Mouse (Mus musculus) MEL (cell line): Measurements from ENCODE around the gene Rasl10a. TPM values are rescaled to one million over a fixed set of nuclear protein-coding genes. Genes with fewer than 3 reads are reported as not detected.
A peak's percentile ranks its signal among the peaks of the same experiment; 100 is the strongest.

Experiments used
- DNase-seq: peaks from one replicate; pipeline ENCODE4 v3.0.0; 2011; ENCODE audit warnings: low read depth, low spot score
- H3K27ac ChIP-seq: 2 replicates; pipeline ENCODE4 v1.5.1; 2012; ENCODE audit warnings: low read depth, mild to moderate bottlenecking, control low read depth, low read length, moderate library complexity; ENCODE audit not compliant: control insufficient read depth
- H3K27me3 ChIP-seq, 2 experiments: fragments of 150-350 bp in 1 of 2; sonication (generic) in 1 of 2; 2 replicates each; pipeline ENCODE4 v1.6.1; 2012; ENCODE audit warnings: low read length in 2 of 2, mild to moderate bottlenecking in 2 of 2, improper control_type of control experiment in 1 of 2, moderate library complexity in 1 of 2; ENCODE audit not compliant: insufficient read depth in 2 of 2, control insufficient read depth in 1 of 2
- H3K36me3 ChIP-seq, 2 experiments: 2 replicates each; pipeline ENCODE4 v1.6.1; 2012 to 2014; ENCODE audit warnings: low read length in 2 of 2, improper control_type of control experiment in 1 of 2, inconsistent platforms in 1 of 2, mild to moderate bottlenecking in 1 of 2; ENCODE audit not compliant: insufficient read depth in 2 of 2, control insufficient read depth in 1 of 2
- H3K4me1 ChIP-seq, 2 experiments: fragments of 150-350 bp in 1 of 2; sonication (generic) in 1 of 2; 2 replicates each; pipeline ENCODE4 v1.6.1; 2012; ENCODE audit warnings: low read length in 2 of 2, improper control_type of control experiment in 1 of 2, mild to moderate bottlenecking in 1 of 2; ENCODE audit not compliant: insufficient read depth in 2 of 2, control insufficient read depth in 1 of 2
- H3K4me3 ChIP-seq, 2 experiments: fragments of 150-350 bp in 1 of 2; sonication (generic) in 1 of 2; 2 replicates each; pipeline ENCODE4 v1.5.1; 2012; ENCODE audit warnings: low read depth in 2 of 2, low read length in 2 of 2, mild to moderate bottlenecking in 2 of 2, moderate library complexity in 2 of 2, control low read depth in 1 of 2, improper control_type of control experiment in 1 of 2; ENCODE audit not compliant: control insufficient read depth in 1 of 2, insufficient read depth in 1 of 2
- H3K79me2 ChIP-seq: 2 replicates; pipeline ENCODE4 v1.6.1; 2012; ENCODE audit warnings: mild to moderate bottlenecking, low read length, moderate library complexity; ENCODE audit not compliant: control insufficient read depth, poor library complexity, insufficient read depth
- H3K9ac ChIP-seq: 2 replicates; pipeline ENCODE4 v1.6.1; 2012; ENCODE audit warnings: low read depth, mild to moderate bottlenecking, control low read depth, low read length, moderate library complexity; ENCODE audit not compliant: control insufficient read depth, poor library complexity, severe bottlenecking
- H3K9me3 ChIP-seq: fragments of 150-350 bp; sonication (generic); replicated peaks from 2 replicates; pipeline ENCODE4 v1.6.1; 2012; ENCODE audit warnings: mild to moderate bottlenecking, low read length, improper control_type of control experiment, moderate library complexity; ENCODE audit not compliant: insufficient read depth
- BHLHE40 ChIP-seq: IDR thresholded peaks from 2 replicates; pipeline ENCODE4 v1.6.1; 2012; ENCODE audit warnings: low read depth, mild to moderate bottlenecking, inconsistent platforms, low read length, improper control_type of control experiment, borderline replicate concordance
- CHD1 ChIP-seq: IDR thresholded peaks from 2 replicates; pipeline ENCODE4 v1.6.1; 2012; ENCODE audit warnings: low read depth, mild to moderate bottlenecking, inconsistent platforms, low read length, improper control_type of control experiment
- CTCF ChIP-seq, 3 experiments: IDR thresholded peaks in 2 of 3; conservative IDR thresholded peaks in 1 of 3; 2 replicates each; pipeline ENCODE4 v1.5.1; 2011 to 2012; ENCODE audit warnings: low read length in 3 of 3, low read depth in 2 of 3, mild to moderate bottlenecking in 2 of 3, improper control_type of control experiment in 1 of 3, inconsistent platforms in 1 of 3, mixed read lengths in 1 of 3, moderate library complexity in 1 of 3; ENCODE audit not compliant: control insufficient read depth in 1 of 3, insufficient read depth in 1 of 3, poor library complexity in 1 of 3, severe bottlenecking in 1 of 3
- ETS1 ChIP-seq: IDR thresholded peaks from 2 replicates; pipeline ENCODE4 v1.6.1; 2012; ENCODE audit warnings: low read depth, mild to moderate bottlenecking, inconsistent platforms, low read length, improper control_type of control experiment, moderate library complexity
- GABPA ChIP-seq: IDR thresholded peaks from 2 replicates; pipeline ENCODE4 v1.6.1; 2012; ENCODE audit warnings: low read depth, mild to moderate bottlenecking, inconsistent platforms, low read length, improper control_type of control experiment, moderate library complexity
- GATA1 ChIP-seq: IDR thresholded peaks from 2 replicates; pipeline ENCODE4 v1.6.1; 2011; ENCODE audit warnings: low read depth, low read length, improper control_type of control experiment
- HCFC1 ChIP-seq: IDR thresholded peaks from 2 replicates; pipeline ENCODE4 v1.6.1; 2012; ENCODE audit warnings: low read depth, mild to moderate bottlenecking, inconsistent platforms, low read length, improper control_type of control experiment, moderate library complexity
- JUND ChIP-seq: IDR thresholded peaks from 2 replicates; pipeline ENCODE4 v1.6.1; 2011; ENCODE audit warnings: low read depth, mild to moderate bottlenecking, improper control_type of control experiment, low read length
- MAX ChIP-seq: IDR thresholded peaks from 2 replicates; pipeline ENCODE4 v1.6.1; 2011; ENCODE audit warnings: low read length, improper control_type of control experiment
- MAZ ChIP-seq: IDR thresholded peaks from 2 replicates; pipeline ENCODE4 v1.6.1; 2012; ENCODE audit warnings: low read depth, mild to moderate bottlenecking, inconsistent platforms, low read length, improper control_type of control experiment
- MXI1 ChIP-seq: IDR thresholded peaks from 2 replicates; pipeline ENCODE4 v1.6.1; 2011; ENCODE audit warnings: mild to moderate bottlenecking, low read depth, low read length, improper control_type of control experiment
- NELFE ChIP-seq: IDR thresholded peaks from 2 replicates; pipeline ENCODE4 v1.6.1; 2011; ENCODE audit warnings: low read depth, low read length, improper control_type of control experiment
- NRF1 ChIP-seq: IDR thresholded peaks from 2 replicates; pipeline ENCODE4 v1.6.1; 2014; ENCODE audit warnings: low read depth, mild to moderate bottlenecking, inconsistent platforms, low read length, improper control_type of control experiment, moderate library complexity; ENCODE audit not compliant: poor library complexity, insufficient read depth, severe bottlenecking
- POLR2A ChIP-seq, 2 experiments: IDR thresholded peaks; 2 replicates each; pipeline ENCODE4 v1.6.1; 2011 to 2012; ENCODE audit warnings: low read length in 2 of 2, mild to moderate bottlenecking in 2 of 2, control low read depth in 1 of 2, improper control_type of control experiment in 1 of 2, low read depth in 1 of 2, moderate library complexity in 1 of 2; ENCODE audit not compliant: control insufficient read depth in 1 of 2, insufficient read depth in 1 of 2, poor library complexity in 1 of 2
- POLR2AphosphoS2 ChIP-seq: IDR thresholded peaks from 2 replicates; pipeline ENCODE4 v1.6.1; 2011; ENCODE audit warnings: low read length, improper control_type of control experiment
- POLR2AphosphoS5 ChIP-seq: IDR thresholded peaks from 2 replicates; pipeline ENCODE4 v1.6.1; 2012; ENCODE audit warnings: low read depth, borderline replicate concordance, mild to moderate bottlenecking, inconsistent platforms, low read length, moderate library complexity, mixed read lengths
- RAD21 ChIP-seq: IDR thresholded peaks from 2 replicates; pipeline ENCODE4 v1.6.1; 2011; ENCODE audit warnings: mild to moderate bottlenecking, low read depth, low read length, improper control_type of control experiment
- RCOR1 ChIP-seq: IDR thresholded peaks from 2 replicates; pipeline ENCODE4 v1.6.1; 2012; ENCODE audit warnings: low read depth, mild to moderate bottlenecking, inconsistent platforms, low read length, improper control_type of control experiment
- SMC3 ChIP-seq: IDR thresholded peaks from 2 replicates; pipeline ENCODE4 v1.6.1; 2011; ENCODE audit warnings: low read depth, low read length, improper control_type of control experiment
- TAL1 ChIP-seq: IDR thresholded peaks from 2 replicates; pipeline ENCODE4 v1.6.1; 2012; ENCODE audit warnings: mild to moderate bottlenecking, inconsistent platforms, low read length, moderate library complexity, mixed read lengths
- TBP ChIP-seq: IDR thresholded peaks from 2 replicates; pipeline ENCODE4 v1.8.0; 2011; ENCODE audit warnings: low read depth, low read length, improper control_type of control experiment
- TCF12 ChIP-seq: IDR thresholded peaks from 2 replicates; pipeline ENCODE4 v1.6.1; 2014; ENCODE audit warnings: low read depth, mild to moderate bottlenecking, inconsistent platforms, low read length, improper control_type of control experiment, moderate library complexity
- UBTF ChIP-seq: IDR thresholded peaks from 2 replicates; pipeline ENCODE4 v1.6.1; 2012; ENCODE audit warnings: low read depth, mild to moderate bottlenecking, inconsistent platforms, low read length, improper control_type of control experiment, moderate library complexity, borderline replicate concordance; ENCODE audit not compliant: insufficient read depth
- USF1 ChIP-seq: IDR thresholded peaks from 2 replicates; pipeline ENCODE4 v1.6.1; 2014; ENCODE audit warnings: low read depth, mild to moderate bottlenecking, inconsistent platforms, low read length, improper control_type of control experiment, moderate library complexity
- ZKSCAN1 ChIP-seq: IDR thresholded peaks from 2 replicates; pipeline ENCODE4 v1.6.1; 2012; ENCODE audit warnings: low read depth, mild to moderate bottlenecking, inconsistent platforms, low read length, improper control_type of control experiment, moderate library complexity
- ZMIZ1 ChIP-seq: IDR thresholded peaks from 2 replicates; pipeline ENCODE4 v1.6.1; 2012; ENCODE audit warnings: low read depth, mild to moderate bottlenecking, inconsistent platforms, low read length, improper control_type of control experiment, moderate library complexity
- ZNF384 ChIP-seq: IDR thresholded peaks from 2 replicates; pipeline ENCODE4 v1.6.1; 2012; ENCODE audit warnings: low read depth, mild to moderate bottlenecking, inconsistent platforms, low read length, improper control_type of control experiment
- polyA plus RNA-seq, 2 experiments: library from polyadenylated mRNA; stranded (reverse) in 1 of 2; unstranded in 1 of 2; fragments of >175 nt in 1 of 2; fragments of >200 nt in 1 of 2; gene quantifications; 2 replicates each; pipeline versions ENCODE4 v1.2.1 to v1.2.4; 2012; ENCODE audit warnings: low replicate concordance in 2 of 2, low read depth in 1 of 2; ENCODE audit not compliant: insufficient read length in 2 of 2, insufficient read depth in 1 of 2, missing spikeins in 1 of 2
- total RNA-seq: library from RNA; depleted of rRNA; stranded (reverse); fragments of 300-350 nt; gene quantifications from 2 replicates; pipeline ENCODE4 v1.2.3, GENCODE M21; 2012

Rasl10a gene
- total and polyA plus RNA-seq, 3 experiments: 0.23 to 1.3 TPM; not detected in 1

- H3K36me3 ChIP-seq: peaks cover under 1 to 27% of the 10 kb centered on the region in 2 experiments
- H3K27me3 ChIP-seq: no peaks in the 10 kb centered on the region
- H3K4me1 ChIP-seq: peaks cover 6 to 30% of the 10 kb centered on the region in 2 experiments
- H3K9ac ChIP-seq: peak overlapping the region; percentile 77
- no peaks in the 10 kb centered on the region for H3K9me3 ChIP-seq
- peaks cover 6% of the 10 kb centered on the region for H3K79me2 ChIP-seq
- TF ChIP-seq NELFE: no peak
- no peak for TF ChIP-seq ETS1
- no peak for TF ChIP-seq ZNF384
- no peak for TF ChIP-seq ZMIZ1
- 0 out of 2 replicates have a peak, but pooled peaks have one; percentile 3 for TF ChIP-seq CHD1
- TF ChIP-seq MAX: peak; percentile 39
- TF ChIP-seq USF1: no peak
- TF ChIP-seq RCOR1: no peak
- peak; percentile 70 for DNase-seq
- H3K27ac ChIP-seq: peak overlapping the region; percentile 6; the same call in 1 of the 2 replicates
- peak overlapping the region; percentile 72 to 86 for H3K4me3 ChIP-seq
These were observed 6.5 kb downstream of the Rasl10a start for GRCm38 (mm10) chr11:5064282-5065055.

- Histone ChIP-seq H3K36me3 (peaks cover 3 to 28% of the 10 kb centered on the region in 2 experiments), H3K27ac (peak within 1 kb of the TSS; percentile 20)
- TF ChIP-seq RAD21: peak; percentile 54
- TF ChIP-seq TBP: peak; percentile 60
- no peak for TF ChIP-seq GATA1
- TF ChIP-seq UBTF: peak; percentile 96; the same call in 1 of the 2 replicates
- TF ChIP-seq POLR2A (IDR thresholded peaks at IDR 0.05; ENCODE audit: control insufficient read depth in 1 of 2, insufficient read depth in 1 of 2, low read depth in 1 of 2, low read length in 2 of 2, poor library complexity in 1 of 2): peak; percentile 76 to 84; a peak in 3 of 4 replicates
- TF ChIP-seq BHLHE40: 0 out of 2 replicates have a peak, but pooled peaks have one; percentile 11
- TF ChIP-seq ZKSCAN1: no peak
- peak; percentile 65 for TF ChIP-seq SMC3
- peak; percentile 91 for TF ChIP-seq MXI1
- 0 out of 2 replicates have a peak, but pooled peaks have one; percentile 21 for TF ChIP-seq ETS1
- 0 out of 2 replicates have a peak, but pooled peaks have one; percentile 32 for TF ChIP-seq POLR2AphosphoS2
- peak; percentile 52 for TF ChIP-seq NRF1
- 0 out of 2 replicates have a peak, but pooled peaks have one; percentile 65 for TF ChIP-seq CHD1
- no peak; the same call in 1 of the 2 replicates for TF ChIP-seq MAX
- TF ChIP-seq HCFC1: peak; percentile 81
- TF ChIP-seq JUND: no peak
- peak; percentile 62 to 81 (median 70) for TF ChIP-seq CTCF (IDR thresholded peaks at IDR 0.05 in 2 of 3, conservative IDR thresholded peaks at IDR 0.05 in 1 of 3; ENCODE audit: control insufficient read depth in 1 of 3, insufficient read depth in 1 of 3, low read depth in 2 of 3, low read length in 3 of 3, poor library complexity in 1 of 3, severe bottlenecking in 1 of 3)
- peak; percentile 53; the same call in 1 of the 2 replicates for TF ChIP-seq TCF12
- TF ChIP-seq NELFE: peak; percentile 82
- TF ChIP-seq TAL1: 0 out of 2 replicates have a peak, but pooled peaks have one; percentile 16
- TF ChIP-seq MAZ: peak; percentile 20; the same call in 1 of the 2 replicates
- no peak for TF ChIP-seq GABPA
- no peak for TF ChIP-seq POLR2AphosphoS5
- peak; percentile 32; the same call in 1 of the 2 replicates for TF ChIP-seq USF1
- TF ChIP-seq ZMIZ1: peak; percentile 60
These were observed 7.3 kb downstream of the Rasl10a start, which contains the start of gene Gas2l1 for GRCm38 (mm10) chr11:5065056-5065821. Gene Gas2l1 (minus strand): TSS chr11:5065327.

More at GRCm38 (mm10) chr11:5065056-5065821, 7.3 kb downstream of the Rasl10a start, which contains the start of gene Gas2l1:
- DNase-seq: peak; percentile 95
- Histone ChIP-seq H3K27me3 (no peaks in the 10 kb centered on the region), H3K9ac (peak within 1 kb of the TSS; percentile 77), H3K4me1 (peaks cover 6 to 30% of the 10 kb centered on the region in 2 experiments), H3K9me3 (no peaks in the 10 kb centered on the region), H3K79me2 (peaks cover 6% of the 10 kb centered on the region), H3K4me3 (peak within 1 kb of the TSS; percentile 72 to 86)
